18 mouse cellular contexts compared by ENCODE assay signal in genomic region chr7:71092825-71093224, GRCm38 (mm10).
A peak's percentile ranks its signal among the peaks of the same experiment; 100 is the strongest.
DNase-seq lines count a peak whose midpoint lies in the region; ATAC-seq and TF ChIP-seq lines count a peak whose summit lies in the region.
"Had no signal": no experiment of that assay in that cellular context is flagged by ENCODE, and none has a peak within 500 bp of the region (broad histone marks: within the 10 kb centered on the region; RNA-seq: fewer than 3 reads in every experiment).

No protein-coding gene starts in this region.

- no peak overlapping the region for H3K4me3 ChIP-seq in heart, adult 2 months
- H3K4me3 ChIP-seq in intestine, embryonic 14.5 days (ENCODE audit: low read depth, low read length): no peak overlapping the region
- no peak overlapping the region for H3K4me3 ChIP-seq in intestine, embryonic 16.5 days (ENCODE audit: low read length)
- no peak overlapping the region for H3K4me3 ChIP-seq in lung, embryonic 15.5 days
- no peak overlapping the region for H3K4me3 ChIP-seq in myocyte
- H3K4me3 ChIP-seq: embryonic facial prominence, embryonic 15.5 days; erythroblast, embryonic 14.5 days; forebrain, embryonic 10.5 days; hindbrain, embryonic 12.5 days had no signal

- no peak for TF ChIP-seq POLR2A in heart, adult 2 months (IDR thresholded peaks at IDR 0.05; ENCODE audit: insufficient read depth, low read depth, low read length)
- no peak for TF ChIP-seq POLR2A in myocyte (IDR thresholded peaks at IDR 0.05; ENCODE audit: insufficient read length, low read depth)

- H3K9ac ChIP-seq in heart, adult 2 months (ENCODE audit: low read depth, low read length): no peak overlapping the region
- no peak overlapping the region for H3K9ac ChIP-seq in intestine, embryonic 14.5 days (ENCODE audit: low read length)
- H3K9ac ChIP-seq in intestine, embryonic 16.5 days (ENCODE audit: low read depth, low read length): no peak overlapping the region
- H3K9ac ChIP-seq in lung, embryonic 15.5 days: no peak overlapping the region
- H3K9ac ChIP-seq: embryonic facial prominence, embryonic 15.5 days; hindbrain, embryonic 12.5 days had no signal

- DNase-seq in heart, adult 2 months: no peak
- no peak for DNase-seq in heart, postnatal 10 days
- DNase-seq in intestine, embryonic 14.5 days (ENCODE audit: low spot score): no peak
- no peak for DNase-seq in lung, postnatal 25 days (ENCODE audit: low spot score)
- no peak for DNase-seq in spleen, adult 12 weeks (ENCODE audit: low spot score)
- DNase-seq: cerebellum, adult 11 months; cerebellum, adult 8-10 months; cerebellum, postnatal 14 days; embryo, embryonic 11 days had no signal

- no peak for TF ChIP-seq CTCF in heart, adult 2 months (IDR thresholded peaks at IDR 0.05)

- no peaks in the 10 kb centered on the region for H3K79me2 ChIP-seq in heart, adult 2 months (replicated peaks; ENCODE audit: control insufficient read depth, insufficient read depth, low read length)
- no peaks in the 10 kb centered on the region for H3K79me2 ChIP-seq in myocyte (ENCODE audit: control insufficient read depth, insufficient read depth)

- H3K4me1 ChIP-seq in heart, adult 2 months (ENCODE audit: control insufficient read depth, insufficient read depth, low read length): peaks cover 3% of the 10 kb centered on the region
- H3K4me1 ChIP-seq in intestine, embryonic 14.5 days (replicated peaks; ENCODE audit: control insufficient read depth, insufficient read depth, low read length): no peaks in the 10 kb centered on the region; the same call in 1 of the 2 replicates
- no peaks in the 10 kb centered on the region for H3K4me1 ChIP-seq in intestine, embryonic 16.5 days (ENCODE audit: control insufficient read depth, insufficient read depth, low read length)
- peaks cover 14% of the 10 kb centered on the region; the same call in 1 of the 2 replicates for H3K4me1 ChIP-seq in lung, embryonic 15.5 days
- H3K4me1 ChIP-seq: embryonic facial prominence, embryonic 15.5 days; forebrain, embryonic 10.5 days; hindbrain, embryonic 12.5 days had no signal

- H3K36me3 ChIP-seq in heart, adult 2 months (ENCODE audit: control insufficient read depth, insufficient read depth, low read length): peaks cover 5% of the 10 kb centered on the region
- no peaks in the 10 kb centered on the region for H3K36me3 ChIP-seq in intestine, embryonic 14.5 days (ENCODE audit: control insufficient read depth, insufficient read depth, low read length)
- H3K36me3 ChIP-seq in intestine, embryonic 16.5 days (ENCODE audit: control insufficient read depth, insufficient read depth, low read length): no peaks in the 10 kb centered on the region
- H3K36me3 ChIP-seq in lung, embryonic 15.5 days: no peaks in the 10 kb centered on the region
- no peaks in the 10 kb centered on the region for H3K36me3 ChIP-seq in myocyte (ENCODE audit: control insufficient read depth, insufficient read depth)
- H3K36me3 ChIP-seq: embryonic facial prominence, embryonic 15.5 days; forebrain, embryonic 10.5 days; hindbrain, embryonic 12.5 days had no signal

- no peak for TF ChIP-seq EP300 in heart, adult 2 months (IDR thresholded peaks at IDR 0.05; ENCODE audit: insufficient read depth, low read depth, low read length)

- ATAC-seq in intestine, embryonic 14.5 days (replicated peaks; ENCODE audit: low FRiP score, low TSS enrichment, low read depth): no peak
- ATAC-seq in intestine, embryonic 16.5 days: no peak
- peak; percentile 32; the same call in 1 of the 2 replicates for ATAC-seq in lung, embryonic 15.5 days (ENCODE audit: borderline replicate concordance, extremely low read depth, low FRiP score, low TSS enrichment)
- ATAC-seq: forebrain, embryonic 14.5 days; hindbrain, embryonic 16.5 days had no signal

- H3K27ac ChIP-seq in heart, adult 2 months: peak overlapping the region; percentile 40
- 0 out of 2 replicates have a peak overlapping the region, but pooled peaks have one; percentile 20 for H3K27ac ChIP-seq in intestine, embryonic 14.5 days (ENCODE audit: low read depth)
- no peak overlapping the region for H3K27ac ChIP-seq in intestine, embryonic 16.5 days (ENCODE audit: low read length)
- peak overlapping the region; percentile 82 for H3K27ac ChIP-seq in lung, embryonic 15.5 days
- H3K27ac ChIP-seq: embryonic facial prominence, embryonic 15.5 days; forebrain, embryonic 10.5 days; hindbrain, embryonic 12.5 days had no signal

- no peaks in the 10 kb centered on the region for H3K9me3 ChIP-seq in intestine, embryonic 14.5 days (ENCODE audit: control insufficient read depth, low read length)
- no peaks in the 10 kb centered on the region for H3K9me3 ChIP-seq in intestine, embryonic 16.5 days (ENCODE audit: control insufficient read depth, low read length)
- no peaks in the 10 kb centered on the region for H3K9me3 ChIP-seq in lung, embryonic 15.5 days
- H3K9me3 ChIP-seq: embryonic facial prominence, embryonic 15.5 days; forebrain, embryonic 10.5 days; hindbrain, embryonic 12.5 days had no signal

- intact Hi-C loops in heart, adult 2 months (cut with DNase I): loop anchor here (5.0 to 10.0 kb wide), 2 partner anchors 222 to 319 kb away; no protein-coding TSS in a partner anchor
- intact Hi-C loops in heart, postnatal 10 days (cut with DNase I): loop anchor here (2.0 to 5.0 kb wide), 5 partner anchors 56 to 731 kb away; no protein-coding TSS in a partner anchor

- H3K27me3 ChIP-seq in heart, adult 2 months (ENCODE audit: control insufficient read depth, insufficient read depth, low read length): no peaks in the 10 kb centered on the region
- no peaks in the 10 kb centered on the region for H3K27me3 ChIP-seq in intestine, embryonic 14.5 days (replicated peaks; ENCODE audit: control insufficient read depth, insufficient read depth, low read length)
- H3K27me3 ChIP-seq in intestine, embryonic 16.5 days (replicated peaks; ENCODE audit: control insufficient read depth, insufficient read depth, low read length): no peaks in the 10 kb centered on the region
- no peaks in the 10 kb centered on the region for H3K27me3 ChIP-seq in lung, embryonic 15.5 days
- no peaks in the 10 kb centered on the region for H3K27me3 ChIP-seq in myocyte (ENCODE audit: control insufficient read depth, insufficient read depth, insufficient read length)
- H3K27me3 ChIP-seq: embryonic facial prominence, embryonic 15.5 days; hindbrain, embryonic 12.5 days had no signal

- H3ac ChIP-seq in myocyte (ENCODE audit: control insufficient read depth, insufficient read length): no peak overlapping the region

- H3K4me2 ChIP-seq in intestine, embryonic 14.5 days (ENCODE audit: low read length): no peak overlapping the region
- no peak overlapping the region for H3K4me2 ChIP-seq in intestine, embryonic 16.5 days (ENCODE audit: low read depth, low read length)
- H3K4me2 ChIP-seq in lung, embryonic 15.5 days: no peak overlapping the region
- peak overlapping the region; percentile 40 for H3K4me2 ChIP-seq in myocyte (ENCODE audit: low read depth)
- H3K4me2 ChIP-seq: embryonic facial prominence, embryonic 15.5 days; hindbrain, embryonic 12.5 days had no signal

TF ChIP-seq in myocyte, 11 proteins besides CTCF, POLR2A, EP300 and RAD21:
- TF ChIP-seq MYOG (IDR thresholded peaks at IDR 0.05; ENCODE audit: control insufficient read depth in 1 of 3, insufficient read depth in 1 of 3, insufficient read length in 2 of 3, low read depth in 2 of 3): no peak
- no peak for TF ChIP-seq USF1 (IDR thresholded peaks at IDR 0.05; ENCODE audit: low read depth)
- no peak for TF ChIP-seq REST (IDR thresholded peaks at IDR 0.05; ENCODE audit: insufficient read depth, insufficient read length)
- no peak for TF ChIP-seq TCF3 (IDR thresholded peaks at IDR 0.05; ENCODE audit: insufficient read length, low read depth)
- no peak for TF ChIP-seq POLR2AphosphoS2 (IDR thresholded peaks at IDR 0.05; ENCODE audit: insufficient read length, low read depth)
- no peak for TF ChIP-seq TCF12 (IDR thresholded peaks at IDR 0.05; ENCODE audit: insufficient read depth, poor library complexity, severe bottlenecking)
- no peak for TF ChIP-seq MAX (IDR thresholded peaks at IDR 0.05; ENCODE audit: low read depth)
- no peak for TF ChIP-seq CEBPB (IDR thresholded peaks at IDR 0.05; ENCODE audit: insufficient read depth, poor library complexity, severe bottlenecking)
- TF ChIP-seq E2F4 (IDR thresholded peaks at IDR 0.05; ENCODE audit: insufficient read depth): no peak
- no peak for TF ChIP-seq SRF (IDR thresholded peaks at IDR 0.05; ENCODE audit: control insufficient read depth, insufficient read length, low read depth)
- no peak for TF ChIP-seq MYOD1 (IDR thresholded peaks at IDR 0.05; ENCODE audit: control insufficient read depth in 1 of 3, insufficient read length in 2 of 3, low read depth in 2 of 3)
